Mouse (Mus musculus) heart, embryonic 16.5 days (tissue): ENCODE measurements around the gene Diras1. TPM values are rescaled to one million over a fixed set of nuclear protein-coding genes. Genes with fewer than 3 reads are reported as not detected.
"Not testable (repeated sequence)": the region's sequence is repeated elsewhere in the genome, so short reads cannot be mapped to it uniquely, and the experiment has no call there.

Experiments
- ATAC-seq: fragments of 200-750 bp; cut with Nextera tagmentation; replicated peaks from 2 replicates; pipeline ENCODE4 v1.8.0; 2017; ENCODE audit warnings: moderate number of reproducible peaks; ENCODE audit not compliant: insufficient read depth, low FRiP score; ENCODE audit errors: extremely low read depth
- H3K27ac ChIP-seq: fragments of 300-500 bp; sonication (generic); 2 replicates; pipeline ENCODE4 v1.5.1; 2014; ENCODE audit warnings: mild to moderate bottlenecking, low read length, control low read depth, moderate library complexity
- H3K27me3 ChIP-seq: fragments of 300-500 bp; sonication (generic); 2 replicates; pipeline ENCODE4 v1.6.1; 2014; ENCODE audit warnings: low read length, mixed read lengths; ENCODE audit not compliant: control insufficient read depth, insufficient read depth
- H3K36me3 ChIP-seq: fragments of 300-500 bp; sonication (generic); 2 replicates; pipeline ENCODE4 v1.6.1; 2014; ENCODE audit not compliant: control insufficient read depth, insufficient read depth
- H3K4me1 ChIP-seq: fragments of 300-500 bp; sonication (generic); 2 replicates; pipeline ENCODE4 v1.6.1; 2014; ENCODE audit warnings: low read length, mixed read lengths; ENCODE audit not compliant: control insufficient read depth, insufficient read depth
- H3K4me2 ChIP-seq: fragments of 300-500 bp; sonication (generic); 2 replicates; pipeline ENCODE4 v1.6.1; 2014; ENCODE audit warnings: low read depth, mild to moderate bottlenecking, control low read depth, low read length
- H3K4me3 ChIP-seq: fragments of 300-500 bp; sonication (generic); 2 replicates; pipeline ENCODE4 v1.5.1; 2014; ENCODE audit warnings: mild to moderate bottlenecking, control low read depth, low read length
- H3K9ac ChIP-seq: fragments of 300-500 bp; sonication (generic); 2 replicates; pipeline ENCODE4 v1.6.1; 2014; ENCODE audit warnings: low read length, control low read depth
- H3K9me3 ChIP-seq: fragments of 300-500 bp; sonication (generic); replicated peaks from 2 replicates; pipeline ENCODE4 v1.6.1; 2016; ENCODE audit warnings: low read length; ENCODE audit not compliant: control insufficient read depth
- WGBS: fragments of 180-500 bp; shearing (Covaris S2); extraction: QIAGEN DNeasy Blood & Tissue Kit; methylation state at CpG from one replicate; pipeline ENCODE4 v1.1.7; 2014; 5-methylcytosine and 5-hydroxymethylcytosine counted together
- polyA plus RNA-seq: library from polyadenylated mRNA; unstranded; fragments of >200 nt; fragmentation: Nextera tagmentation; extraction: Ambion mirVana; gene quantifications from 2 replicates; pipeline ENCODE4 v1.2.1, GENCODE M21; 2015

Gene Diras1
- polyA plus RNA-seq, 1 experiment from 2014 or later = 0.09 TPM

GRCm38 (mm10) chr10:81057406-81058130 is 32.1 kb upstream of the Diras1 start:
- WGBS = 91% methylated on average over 23 of the region's 23 CpGs
- Histone ChIP-seq H3K9ac (no peak overlapping the region), H3K4me3 (no peak overlapping the region), H3K36me3 (no peaks in the 10 kb centered on the region), H3K9me3 (no peaks in the 10 kb centered on the region), H3K4me1 (peaks cover 13% of the 10 kb centered on the region), H3K27ac (no peak overlapping the region), H3K4me2 (no peak overlapping the region), H3K27me3 (no peaks in the 10 kb centered on the region)
- no peak for ATAC-seq

GRCm38 (mm10) chr10:81055802-81056340 is 30.4 kb upstream of the Diras1 start:
- WGBS = 67% methylated on average over 11 of the region's 11 CpGs
- not testable (repeated sequence) for ATAC-seq

GRCm38 (mm10) chr10:81055169-81055568 is 29.7 kb upstream of the Diras1 start:
- H3K4me3 ChIP-seq = no peak overlapping the region
- 80% methylated on average over 6 of the region's 6 CpGs for WGBS
- H3K9me3 ChIP-seq = no peaks in the 10 kb centered on the region
- H3K27me3 ChIP-seq = no peaks in the 10 kb centered on the region
- no peak for ATAC-seq
- no peak overlapping the region for H3K4me2 ChIP-seq
- H3K4me1 ChIP-seq = peaks cover 13% of the 10 kb centered on the region
- peaks cover 14% of the 10 kb centered on the region for H3K36me3 ChIP-seq
- no peak overlapping the region for H3K9ac ChIP-seq
- H3K27ac ChIP-seq = no peak overlapping the region

More at GRCm38 (mm10) chr10:81055802-81056340, 30.4 kb upstream of the Diras1 start:
- Histone ChIP-seq H3K4me1 (peaks cover 13% of the 10 kb centered on the region), H3K36me3 (peaks cover 11% of the 10 kb centered on the region)
- not testable (repeated sequence) for H3K27me3 ChIP-seq, H3K27ac ChIP-seq, H3K9me3 ChIP-seq, H3K9ac ChIP-seq, H3K4me2 ChIP-seq, H3K4me3 ChIP-seq

GRCm38 (mm10) chr10:81052577-81052976 is 27.1 kb upstream of the Diras1 start:
- Histone ChIP-seq H3K27me3 (no peaks in the 10 kb centered on the region), H3K4me3 (no peak overlapping the region), H3K27ac (no peak overlapping the region), H3K9ac (no peak overlapping the region), H3K4me1 (no peaks in the 10 kb centered on the region), H3K9me3 (no peaks in the 10 kb centered on the region), H3K36me3 (peaks cover 40% of the 10 kb centered on the region), H3K4me2 (no peak overlapping the region)
- 86% methylated on average over 5 of the region's 5 CpGs for WGBS
- no peak for ATAC-seq

- Histone ChIP-seq H3K9ac (no peak overlapping the region), H3K27me3 (no peaks in the 10 kb centered on the region), H3K4me3 (no peak overlapping the region), H3K9me3 (no peaks in the 10 kb centered on the region), H3K27ac (no peak overlapping the region), H3K4me2 (no peak overlapping the region), H3K36me3 (peaks cover 50% of the 10 kb centered on the region), H3K4me1 (no peaks in the 10 kb centered on the region)
- no peak for ATAC-seq
- 87% methylated on average over 6 of the region's 6 CpGs for WGBS
Measured at GRCm38 (mm10) chr10:81051133-81051532, 25.7 kb upstream of the Diras1 start.

GRCm38 (mm10) chr10:81050645-81051044 is 25.2 kb upstream of the Diras1 start:
- no peak for ATAC-seq
- no peak overlapping the region for H3K27ac ChIP-seq
- no peak overlapping the region for H3K9ac ChIP-seq
- H3K36me3 ChIP-seq = peaks cover 53% of the 10 kb centered on the region
- WGBS = 89% methylated on average over 4 of the region's 4 CpGs
- no peak overlapping the region for H3K4me3 ChIP-seq
- no peak overlapping the region for H3K4me2 ChIP-seq
- no peaks in the 10 kb centered on the region for H3K27me3 ChIP-seq
- no peaks in the 10 kb centered on the region for H3K4me1 ChIP-seq
- no peaks in the 10 kb centered on the region for H3K9me3 ChIP-seq

- H3K4me1 ChIP-seq, H3K9ac ChIP-seq, H3K4me2 ChIP-seq, ATAC-seq, H3K9me3 ChIP-seq, H3K27ac ChIP-seq, H3K27me3 ChIP-seq, H3K4me3 ChIP-seq: not testable (repeated sequence)
- 87% methylated on average over 14 of the region's 14 CpGs for WGBS
- peaks cover 54% of the 10 kb centered on the region for H3K36me3 ChIP-seq
Measured at GRCm38 (mm10) chr10:81045246-81045645, 19.8 kb upstream of the Diras1 start.

- 0 out of 2 replicates have a peak, but pooled peaks cover 3% of the 10 kb centered on the region for H3K4me1 ChIP-seq
- H3K4me3 ChIP-seq = no peak overlapping the region
- H3K27me3 ChIP-seq = no peaks in the 10 kb centered on the region
- no peak for ATAC-seq
- WGBS = 33% methylated on average over 13 of the region's 13 CpGs
- no peak overlapping the region for H3K9ac ChIP-seq
- H3K4me2 ChIP-seq = no peak overlapping the region
- peaks cover 20% of the 10 kb centered on the region for H3K36me3 ChIP-seq
- H3K9me3 ChIP-seq = no peaks in the 10 kb centered on the region
- H3K27ac ChIP-seq = no peak overlapping the region
Measured at GRCm38 (mm10) chr10:81041458-81042175, 16.2 kb upstream of the Diras1 start.
